8 mouse cellular contexts compared by ENCODE assay signal in genomic region chr11:90389174-90389901, GRCm38 (mm10). TPM values are rescaled to one million over a fixed set of nuclear protein-coding genes. Genes with fewer than 3 reads are reported as not detected.
DNase-seq lines count a peak whose midpoint lies in the region; ATAC-seq and TF ChIP-seq lines count a peak whose summit lies in the region.

No protein-coding gene starts in this region.

- peak; percentile 45 for ATAC-seq in frontal cortex, adult (ENCODE audit: low TSS enrichment)
- ATAC-seq in intestine, postnatal 0 days: no peak
- ATAC-seq in neural tube, embryonic 12.5 days (ENCODE audit: low FRiP score, low read depth): peak; percentile 39

- TF ChIP-seq CTCF in brain, embryonic 14.5 days (IDR thresholded peaks at IDR 0.05; ENCODE audit: borderline replicate concordance, extremely low read depth, insufficient read depth, insufficient read length): no peak
- no peak for TF ChIP-seq CTCF in intestine, postnatal 0 days (IDR thresholded peaks at IDR 0.05; ENCODE audit: low read depth)
- no peak for TF ChIP-seq CTCF in liver, adult 2 months (IDR thresholded peaks at IDR 0.05; ENCODE audit: low read depth, low read length)

- H3K4me1 ChIP-seq in intestine, postnatal 0 days (replicated peaks; ENCODE audit: control insufficient read depth, insufficient read depth, low read length): peaks cover 5% of the 10 kb centered on the region; the same call in 1 of the 2 replicates
- H3K4me1 ChIP-seq in liver, adult 2 months (ENCODE audit: control insufficient read depth, insufficient read depth, low read length): peaks cover 15% of the 10 kb centered on the region
- peaks cover 14% of the 10 kb centered on the region for H3K4me1 ChIP-seq in neural tube, embryonic 12.5 days

- H3K4me3 ChIP-seq in intestine, postnatal 0 days (ENCODE audit: low read depth, low read length): peak overlapping the region; percentile 48
- peak overlapping the region; percentile 56 for H3K4me3 ChIP-seq in liver, adult 2 months (ENCODE audit: insufficient read depth, low read depth, low read length)
- peak overlapping the region; percentile 42 for H3K4me3 ChIP-seq in neural tube, embryonic 12.5 days

- H3K9ac ChIP-seq in intestine, postnatal 0 days (ENCODE audit: low read depth, low read length): peak overlapping the region; percentile 31; the same call in 1 of the 2 replicates
- H3K9ac ChIP-seq in liver, adult 2 months (ENCODE audit: low read depth, low read length): peak overlapping the region; percentile 70
- H3K9ac ChIP-seq in neural tube, embryonic 12.5 days: peak overlapping the region; percentile 33

- H3K27me3 ChIP-seq in intestine, postnatal 0 days (replicated peaks; ENCODE audit: control insufficient read depth, insufficient read depth, low read length): peaks cover 37% of the 10 kb centered on the region
- H3K27me3 ChIP-seq in liver, adult 2 months (ENCODE audit: control insufficient read depth, insufficient read depth, low read length): no peaks in the 10 kb centered on the region
- H3K27me3 ChIP-seq in neural tube, embryonic 12.5 days (replicated peaks): peaks cover 44% of the 10 kb centered on the region

- peak overlapping the region; percentile 87 for H3K4me2 ChIP-seq in intestine, postnatal 0 days (replicated peaks; ENCODE audit: low read depth)
- peak overlapping the region; percentile 87 for H3K4me2 ChIP-seq in neural tube, embryonic 12.5 days (replicated peaks)

- no peak overlapping the region for H3K27ac ChIP-seq in intestine, postnatal 0 days (ENCODE audit: low read depth, low read length)
- H3K27ac ChIP-seq in liver, adult 2 months (replicated peaks; ENCODE audit: insufficient read depth, low read depth, low read length): no peak overlapping the region
- H3K27ac ChIP-seq in neural tube, embryonic 12.5 days: no peak overlapping the region

- no peak for TF ChIP-seq POLR2A in brain, embryonic 14.5 days (IDR thresholded peaks at IDR 0.05; ENCODE audit: borderline replicate concordance, extremely low read depth, insufficient read depth, insufficient read length, poor library complexity, severe bottlenecking)
- TF ChIP-seq POLR2A in liver, adult 2 months (IDR thresholded peaks at IDR 0.05; ENCODE audit: extremely low read depth, insufficient read depth, low read length): 0 out of 2 replicates have a peak, but pooled peaks have one; percentile 14

- no peaks in the 10 kb centered on the region for H3K9me3 ChIP-seq in intestine, postnatal 0 days (ENCODE audit: control insufficient read depth)
- H3K9me3 ChIP-seq in neural tube, embryonic 12.5 days: no peaks in the 10 kb centered on the region

- peaks cover 16% of the 10 kb centered on the region; the same call in 1 of the 2 replicates for H3K79me2 ChIP-seq in liver, adult 2 months (ENCODE audit: control insufficient read depth, insufficient read depth, low read length)

- no peaks in the 10 kb centered on the region for H3K36me3 ChIP-seq in intestine, postnatal 0 days (ENCODE audit: control insufficient read depth, insufficient read depth)
- no peaks in the 10 kb centered on the region for H3K36me3 ChIP-seq in liver, adult 2 months (ENCODE audit: control insufficient read depth, insufficient read depth, low read length)
- no peaks in the 10 kb centered on the region for H3K36me3 ChIP-seq in neural tube, embryonic 12.5 days

- WGBS in intestine, postnatal 0 days: under 1% methylated on average over 36 of the region's 36 CpGs
- 1% methylated on average over 36 of the region's 36 CpGs for WGBS in liver, adult 2 months
- WGBS in neural tube, embryonic 12.5 days: under 1% methylated on average over 36 of the region's 36 CpGs

- DNase-seq in frontal cortex, postnatal 25 days (ENCODE audit: low spot score in 2 of 2): no peak
- DNase-seq in brain, embryonic 14.5 days (ENCODE audit: low read depth): peak; percentile 70
- DNase-seq in frontal cortex, postnatal 14 days (ENCODE audit: low spot score in 2 of 2): peak; percentile 46
- DNase-seq in liver, adult 2 months (ENCODE audit: extremely low read depth, low read depth, low spot score): peak; percentile 67
- no peak for DNase-seq in spleen, postnatal 4 days (ENCODE audit: low spot score in 2 of 2)

RNA-seq across cellular contexts. Expression of gene Hlf, which starts 1.4 kb away (rescaled TPM):
- 4.1 and 6.3 TPM in 2 replicates for polyA plus RNA-seq in brain, embryonic 14.5 days (2012; rRNA removed)
- 0.81 and 1.0 TPM in 2 replicates for polyA plus RNA-seq in intestine, postnatal 0 days (2015; fragmentation: Nextera tagmentation; extraction: Ambion mirVana)
- 12.1 and 13.7 TPM in 2 replicates for total RNA-seq in liver, adult 2 months (2014; rRNA removed)
- polyA plus RNA-seq in liver, adult 2 months (2012; rRNA removed): 18.3 and 25.2 TPM in 2 replicates
- 1.8 and 2.5 TPM in 2 replicates for polyA plus RNA-seq in neural tube, embryonic 12.5 days (2016; fragmentation: Nextera tagmentation; extraction: Ambion mirVana)

Comparison
In these comparisons a context has a peak if more than half of its experiments do, and no peak if none do; other contexts are left out.
1. DNase-seq: peak in brain, embryonic 14.5 days (single experiment), frontal cortex, postnatal 14 days (2 of 2) and liver, adult 2 months (single experiment); none in frontal cortex, postnatal 25 days (0 of 2) and spleen, postnatal 4 days (0 of 2).
2. Peak in every context shown above with its lines, with median percentiles within 50 percentile points of each other: H3K4me3 ChIP-seq and H3K9ac ChIP-seq.